25 mouse cellular contexts compared by ENCODE assay signal in genomic region chr10:79541522-79541921, GRCm38 (mm10). TPM values are rescaled to one million over a fixed set of nuclear protein-coding genes. Genes with fewer than 3 reads are reported as not detected.
DNase-seq lines count a peak whose midpoint lies in the region; ATAC-seq lines count a peak whose summit lies in the region.
"Had no signal": no experiment of that assay in that cellular context is flagged by ENCODE, and none has a peak within 500 bp of the region (broad histone marks: within the 10 kb centered on the region; RNA-seq: fewer than 3 reads in every experiment).

No protein-coding gene starts in this region.

- no peaks in the 10 kb centered on the region for H3K9me3 ChIP-seq in heart, embryonic 10.5 days
- no peaks in the 10 kb centered on the region for H3K9me3 ChIP-seq in heart, embryonic 12.5 days (replicated peaks)
- H3K9me3 ChIP-seq: embryonic facial prominence, embryonic 12.5 days; hindbrain, embryonic 12.5 days; limb, embryonic 12.5 days; liver, embryonic 15.5 days; megakaryocyte, embryonic 14.5 days; midbrain, embryonic 15.5 days had no signal

- no peak overlapping the region for H3K4me3 ChIP-seq in heart, embryonic 10.5 days
- no peak overlapping the region for H3K4me3 ChIP-seq in heart, embryonic 12.5 days
- H3K4me3 ChIP-seq: embryonic facial prominence, embryonic 12.5 days; hindbrain, embryonic 12.5 days; limb, embryonic 12.5 days; liver, embryonic 15.5 days; megakaryocyte, embryonic 14.5 days; midbrain, embryonic 15.5 days had no signal

- no peak overlapping the region for H3K4me2 ChIP-seq in heart, embryonic 12.5 days
- H3K4me2 ChIP-seq: embryonic facial prominence, embryonic 12.5 days; hindbrain, embryonic 12.5 days; limb, embryonic 12.5 days; liver, embryonic 15.5 days; midbrain, embryonic 15.5 days had no signal

- no peak overlapping the region for H3K27ac ChIP-seq in heart, embryonic 10.5 days
- H3K27ac ChIP-seq in heart, embryonic 12.5 days (ENCODE audit: poor library complexity, severe bottlenecking), result no peak overlapping the region
- H3K27ac ChIP-seq: embryonic facial prominence, embryonic 12.5 days; hindbrain, embryonic 12.5 days; limb, embryonic 12.5 days; liver, embryonic 15.5 days; midbrain, embryonic 15.5 days had no signal

- H3K27me3 ChIP-seq in heart, embryonic 10.5 days (ENCODE audit: insufficient read depth, poor library complexity, severe bottlenecking), result no peaks in the 10 kb centered on the region
- H3K27me3 ChIP-seq in heart, embryonic 12.5 days (replicated peaks), result no peaks in the 10 kb centered on the region
- H3K27me3 ChIP-seq: embryonic facial prominence, embryonic 12.5 days; hindbrain, embryonic 12.5 days; limb, embryonic 12.5 days; liver, embryonic 15.5 days; midbrain, embryonic 15.5 days had no signal

- no peak for ATAC-seq in heart, embryonic 12.5 days (ENCODE audit: insufficient number of reproducible peaks, low FRiP score)
- ATAC-seq in megakaryocyte, adult 5-6 weeks (ENCODE audit: poor library complexity, severe bottlenecking), result no peak
- ATAC-seq: lung, postnatal 0 days; midbrain, embryonic 15.5 days had no signal

- no peak overlapping the region for H3K9ac ChIP-seq in heart, embryonic 12.5 days
- H3K9ac ChIP-seq: embryonic facial prominence, embryonic 12.5 days; hindbrain, embryonic 12.5 days; limb, embryonic 12.5 days; liver, embryonic 15.5 days; midbrain, embryonic 15.5 days had no signal

- 0 out of 2 replicates have a peak, but pooled peaks cover 10% of the 10 kb centered on the region for H3K4me1 ChIP-seq in heart, embryonic 10.5 days
- H3K4me1 ChIP-seq in heart, embryonic 12.5 days (replicated peaks), result no peaks in the 10 kb centered on the region; the same call in 1 of the 2 replicates
- H3K4me1 ChIP-seq: embryonic facial prominence, embryonic 12.5 days; hindbrain, embryonic 12.5 days; limb, embryonic 12.5 days; midbrain, embryonic 15.5 days had no signal

- WGBS in heart, embryonic 10.5 days, result 95% methylated on average over 15 of the region's 15 CpGs
- WGBS in heart, embryonic 12.5 days, result 89% methylated on average over 15 of the region's 15 CpGs

- H3K36me3 ChIP-seq in heart, embryonic 10.5 days, result peaks cover 80% of the 10 kb centered on the region
- peaks cover 82% of the 10 kb centered on the region for H3K36me3 ChIP-seq in heart, embryonic 12.5 days

- DNase-seq in adrenal gland, adult 2 months, result peak; percentile 1
- no peak for DNase-seq in adrenal gland, postnatal 36 days
- peak; percentile 72 for DNase-seq in heart, embryonic 10.5 days (ENCODE audit: low spot score)
- peak; percentile 20 for DNase-seq in retina, postnatal 1 day
- no peak for DNase-seq in retina, embryonic 14.5 days (ENCODE audit: low spot score)
- DNase-seq in kidney, postnatal 14 days, result peak; percentile 59
- DNase-seq: cerebellum, adult 11 months; gastrocnemius, postnatal 14 days; layer of hippocampus, adult 9-11 months had no signal

RNA-seq across cellular contexts. Expression of gene Plpp2, which starts 7.9 kb away (rescaled TPM):
- total RNA-seq in adrenal gland, adult 2 months (2021), result 10 to 100 TPM; 30.3 to 34.7 TPM
- polyA plus RNA-seq in adrenal gland, adult 2 months (2012; rRNA removed), result 33.5 and 44.3 TPM in 2 replicates
- total RNA-seq in adrenal gland, postnatal 36 days (2021), result 10 to 100 TPM; 20.2 to 38.2 TPM
- polyA plus RNA-seq in heart, embryonic 10.5 days (2016; fragmentation: Nextera tagmentation; extraction: Ambion mirVana), result 16.8 and 24.1 TPM in 2 replicates
- 12.0 and 12.3 TPM in 2 replicates for polyA plus RNA-seq in heart, embryonic 12.5 days (2016; fragmentation: Nextera tagmentation; extraction: Ambion mirVana)
- 13.5 and 14.7 TPM in 2 replicates for total RNA-seq in megakaryocyte, adult 5-6 weeks (2015)
- total RNA-seq in megakaryocyte, adult 5-6 weeks (2017), result 3.9 and 5.1 TPM in 2 replicates

RNA-seq across cellular contexts. Expression of gene Mier2, which starts 13.5 kb away (rescaled TPM):
- 10 to 100 TPM; 26.7 to 30.9 TPM for total RNA-seq in adrenal gland, adult 2 months (2021)
- 150 and 154 TPM in 2 replicates for polyA plus RNA-seq in adrenal gland, adult 2 months (2012; rRNA removed)
- total RNA-seq in adrenal gland, postnatal 36 days (2021), result 10 to 100 TPM; 30.4 to 33.4 TPM
- 46.6 and 53.9 TPM in 2 replicates for polyA plus RNA-seq in heart, embryonic 10.5 days (2016; fragmentation: Nextera tagmentation; extraction: Ambion mirVana)
- polyA plus RNA-seq in heart, embryonic 12.5 days (2016; fragmentation: Nextera tagmentation; extraction: Ambion mirVana), result 38.2 and 38.7 TPM in 2 replicates
- total RNA-seq in megakaryocyte, adult 5-6 weeks (2015), result 5.8 and 7.3 TPM in 2 replicates
- 9.4 and 19.5 TPM in 2 replicates for total RNA-seq in megakaryocyte, adult 5-6 weeks (2017)

RNA-seq across cellular contexts. Expression of gene Theg, which starts 45.6 kb away (rescaled TPM):
- total RNA-seq in adrenal gland, adult 2 months (2021), result not detected
- not detected in 2 replicates for polyA plus RNA-seq in adrenal gland, adult 2 months (2012; rRNA removed)
- not detected for total RNA-seq in adrenal gland, postnatal 36 days (2021)
- not detected in 2 replicates for polyA plus RNA-seq in heart, embryonic 10.5 days (2016; fragmentation: Nextera tagmentation; extraction: Ambion mirVana)
- polyA plus RNA-seq in heart, embryonic 12.5 days (2016; fragmentation: Nextera tagmentation; extraction: Ambion mirVana), result not detected in 2 replicates
- not detected in 2 replicates for total RNA-seq in megakaryocyte, adult 5-6 weeks (2015)
- not detected in 2 replicates for total RNA-seq in megakaryocyte, adult 5-6 weeks (2017)
- total RNA-seq: adrenal gland, adult 18-20 months; common myeloid progenitor, adult 5-6 weeks; gastrocnemius, postnatal 14 days; MEL had no signal
- polyA plus RNA-seq: brain, embryonic 14.5 days; embryonic facial prominence, embryonic 12.5 days; heart, embryonic 16.5 days; hindbrain, embryonic 12.5 days; intestine, embryonic 14.5 days; limb, embryonic 12.5 days; liver, embryonic 15.5 days; lung, postnatal 0 days; midbrain, embryonic 15.5 days; stomach, embryonic 16.5 days had no signal

Comparison
In these comparisons a context has a peak if more than half of its experiments do, and no peak if none do; other contexts are left out.
1. DNase-seq: peak in adrenal gland, adult 2 months (single experiment), heart, embryonic 10.5 days (single experiment), retina, postnatal 1 day (single experiment) and kidney, postnatal 14 days (single experiment); none in adrenal gland, postnatal 36 days (0 of 2) and retina, embryonic 14.5 days (single experiment).